Mouse (Mus musculus) bone marrow, adult 2 months (tissue): ENCODE data around the gene Dock6. TPM values are rescaled to one million over a fixed set of nuclear protein-coding genes. Genes with fewer than 3 reads are reported as not detected.
A peak's percentile ranks its signal among the peaks of the same experiment; 100 is the strongest.

Source experiments
- H3K27ac ChIP-seq: fragments of 200-500 bp; 2 replicates; pipeline ENCODE4 v1.5.1; 2012; ENCODE audit warnings: low read depth, mild to moderate bottlenecking, control low read depth, inconsistent platforms, low read length; ENCODE audit not compliant: control insufficient read depth, poor library complexity, insufficient read depth
- H3K4me1 ChIP-seq: fragments of 200-500 bp; 2 replicates; pipeline ENCODE4 v1.6.1; 2011; ENCODE audit warnings: low read length; ENCODE audit not compliant: control insufficient read depth, insufficient read depth
- H3K4me3 ChIP-seq: fragments of 200-500 bp; replicated peaks from 2 replicates; pipeline ENCODE3; 2011; ENCODE audit warnings: mild to moderate bottlenecking, low read depth, low read length, control low read depth; ENCODE audit not compliant: control insufficient read depth
- CTCF ChIP-seq: fragments of 200-500 bp; IDR thresholded peaks from 2 replicates; pipeline ENCODE4 v1.5.1; 2011; ENCODE audit warnings: low read length, control low read depth; ENCODE audit not compliant: control insufficient read depth, insufficient read depth
- POLR2A ChIP-seq: fragments of 200-500 bp; IDR thresholded peaks from 2 replicates; pipeline ENCODE4 v1.6.1; 2011; ENCODE audit warnings: low read depth, mild to moderate bottlenecking, control low read depth, low read length, borderline replicate concordance; ENCODE audit not compliant: control insufficient read depth
- WGBS: fragments of 180-500 bp; shearing (Covaris S2); methylation state at CpG from one replicate; pipeline ENCODE4 v1.1.7; 2018; 5-methylcytosine and 5-hydroxymethylcytosine counted together
- polyA plus RNA-seq: library from polyadenylated mRNA; stranded (reverse); fragments of >200 nt; gene quantifications from 2 replicates; pipeline ENCODE4 v1.2.4, GENCODE M21; 2011; ENCODE audit warnings: low replicate concordance; ENCODE audit not compliant: missing spikeins, insufficient read depth, insufficient read length

The Dock6 gene
- polyA plus RNA-seq, 1 experiment = 7.2 TPM

- Histone ChIP-seq H3K4me1 (no peaks in the 10 kb centered on the region), H3K4me3 (no peak overlapping the region), H3K27ac (no peak overlapping the region)
- 94% methylated on average over 6 of the region's 6 CpGs for WGBS
- TF ChIP-seq CTCF = no peak
- no peak for TF ChIP-seq POLR2A
These were observed 11.1 kb downstream of the Dock6 start for GRCm38 (mm10) chr9:21841340-21841739.

- H3K4me1 ChIP-seq = no peaks in the 10 kb centered on the region
- no peak overlapping the region for H3K27ac ChIP-seq
- no peak overlapping the region for H3K4me3 ChIP-seq
- TF ChIP-seq POLR2A = no peak
- TF ChIP-seq CTCF = peak; percentile 85
- WGBS = 49% methylated on average over 8 of the region's 8 CpGs
These were observed 12.2 kb downstream of the Dock6 start for GRCm38 (mm10) chr9:21840115-21840787.

GRCm38 (mm10) chr9:21837690-21838089 is 14.7 kb downstream of the Dock6 start:
- H3K4me3 ChIP-seq = no peak overlapping the region
- H3K4me1 ChIP-seq = peaks cover 2% of the 10 kb centered on the region; the same call in 1 of the 2 replicates
- no peak for TF ChIP-seq POLR2A
- no peak for TF ChIP-seq CTCF
- 88% methylated on average over 2 of the region's 2 CpGs for WGBS
- no peak overlapping the region for H3K27ac ChIP-seq

GRCm38 (mm10) chr9:21835258-21835912 is 17.1 kb downstream of the Dock6 start, which contains the start of gene Angptl8:
Gene Angptl8, plus strand, starts transcription at chr9:21835510.
- TF ChIP-seq POLR2A (peak; percentile 28; the same call in 1 of the 2 replicates), CTCF (no peak)
- 60% methylated on average over 15 of the region's 15 CpGs for WGBS
- Histone ChIP-seq H3K4me1 (peaks cover 2% of the 10 kb centered on the region; the same call in 1 of the 2 replicates), H3K27ac (peak within 1 kb of the TSS; percentile 36), H3K4me3 (no peak within 1 kb of the TSS)

GRCm38 (mm10) chr9:21831558-21832240 is 20.7 kb downstream of the Dock6 start:
- 78% methylated on average over 20 of the region's 20 CpGs for WGBS

GRCm38 (mm10) chr9:21830936-21831335 is 21.5 kb downstream of the Dock6 start:
- 86% methylated on average over 11 of the region's 11 CpGs for whole genome bisulfite sequencing
- H3K4me3 ChIP-seq = no peak overlapping the region
- no peak for TF ChIP-seq CTCF
- no peak for TF ChIP-seq POLR2A
- no peak overlapping the region for H3K27ac ChIP-seq
- H3K4me1 ChIP-seq = peaks cover 2% of the 10 kb centered on the region; the same call in 1 of the 2 replicates

More at GRCm38 (mm10) chr9:21831558-21832240, 20.7 kb downstream of the Dock6 start:
- Histone ChIP-seq H3K4me3 (no peak overlapping the region), H3K27ac (no peak overlapping the region), H3K4me1 (peaks cover 2% of the 10 kb centered on the region; the same call in 1 of the 2 replicates)
- no peak for TF ChIP-seq POLR2A
- TF ChIP-seq CTCF = no peak

- WGBS = 77% methylated on average over 5 of the region's 5 CpGs
- no peak overlapping the region for H3K27ac ChIP-seq
These were observed 22.0 kb downstream of the Dock6 start for GRCm38 (mm10) chr9:21830461-21830850.

More at GRCm38 (mm10) chr9:21830461-21830850, 22.0 kb downstream of the Dock6 start:
- Histone ChIP-seq H3K4me1 (peaks cover 2% of the 10 kb centered on the region; the same call in 1 of the 2 replicates), H3K4me3 (no peak overlapping the region)
- TF ChIP-seq POLR2A (no peak), CTCF (no peak)
